In genomic region chr17:42602829-42603784, GRCm38 (mm10) we compare ENCODE assay signal across 8 mouse cellular contexts. TPM values are rescaled to one million over a fixed set of nuclear protein-coding genes. Genes with fewer than 3 reads are reported as not detected.
DNase-seq lines count a peak whose midpoint lies in the region; ATAC-seq and TF ChIP-seq lines count a peak whose summit lies in the region.

No protein-coding gene starts in this region.

- H3K4me2 ChIP-seq in embryonic facial prominence, embryonic 13.5 days: no peak overlapping the region
- H3K4me2 ChIP-seq in kidney, embryonic 16.5 days (replicated peaks; ENCODE audit: low read depth, low read length): 0 out of 2 replicates have a peak overlapping the region, but pooled peaks have one; percentile 16
- H3K4me2 ChIP-seq in limb, embryonic 14.5 days (replicated peaks; ENCODE audit: low read depth, low read length, severe bottlenecking): no peak overlapping the region
- no peak overlapping the region for H3K4me2 ChIP-seq in neural tube, embryonic 11.5 days (ENCODE audit: low read depth)

- H3K9ac ChIP-seq in embryonic facial prominence, embryonic 13.5 days: no peak overlapping the region
- H3K9ac ChIP-seq in kidney, embryonic 16.5 days (replicated peaks; ENCODE audit: low read length): no peak overlapping the region
- no peak overlapping the region for H3K9ac ChIP-seq in limb, embryonic 14.5 days (ENCODE audit: low read depth, low read length, severe bottlenecking)
- H3K9ac ChIP-seq in neural tube, embryonic 11.5 days (ENCODE audit: low read length): no peak overlapping the region

- TF ChIP-seq POLR2A in limb, embryonic 14.5 days (IDR thresholded peaks at IDR 0.05; ENCODE audit: borderline replicate concordance, extremely low read depth, insufficient read depth, insufficient read length): no peak

- peak; percentile 62 for DNase-seq in 416B (ENCODE audit: low read depth)
- DNase-seq in adrenal gland, postnatal 36 days: peak; percentile 67
- DNase-seq in heart, embryonic 10.5 days (ENCODE audit: low spot score): peak; percentile 77
- DNase-seq in limb, embryonic 14.5 days (ENCODE audit: low spot score): peak; percentile 87
- peak; percentile 84 for DNase-seq in neural tube, embryonic 11.5 days (ENCODE audit: low spot score)
- peak; percentile 16 for DNase-seq in thymus, postnatal 0 days (ENCODE audit: low spot score)

- H3K36me3 ChIP-seq in embryonic facial prominence, embryonic 13.5 days: no peaks in the 10 kb centered on the region
- no peaks in the 10 kb centered on the region for H3K36me3 ChIP-seq in heart, embryonic 10.5 days
- H3K36me3 ChIP-seq in kidney, embryonic 16.5 days (ENCODE audit: insufficient read depth, low read length): no peaks in the 10 kb centered on the region
- H3K36me3 ChIP-seq in limb, embryonic 14.5 days (ENCODE audit: control insufficient read depth, insufficient read depth, low read length): no peaks in the 10 kb centered on the region
- H3K36me3 ChIP-seq in neural tube, embryonic 11.5 days (ENCODE audit: control insufficient read depth, insufficient read depth, low read length): no peaks in the 10 kb centered on the region

- no peaks in the 10 kb centered on the region for H3K27me3 ChIP-seq in embryonic facial prominence, embryonic 13.5 days
- H3K27me3 ChIP-seq in heart, embryonic 10.5 days (ENCODE audit: insufficient read depth, poor library complexity, severe bottlenecking): no peaks in the 10 kb centered on the region
- no peaks in the 10 kb centered on the region for H3K27me3 ChIP-seq in kidney, embryonic 16.5 days (ENCODE audit: insufficient read depth, low read length)
- H3K27me3 ChIP-seq in limb, embryonic 14.5 days (ENCODE audit: control insufficient read depth, insufficient read depth, low read length): no peaks in the 10 kb centered on the region
- no peaks in the 10 kb centered on the region for H3K27me3 ChIP-seq in neural tube, embryonic 11.5 days (ENCODE audit: control insufficient read depth, insufficient read depth, low read length)

- H3K27ac ChIP-seq in embryonic facial prominence, embryonic 13.5 days: no peak overlapping the region
- H3K27ac ChIP-seq in heart, embryonic 10.5 days: no peak overlapping the region
- H3K27ac ChIP-seq in kidney, embryonic 16.5 days (ENCODE audit: low read length): no peak overlapping the region
- no peak overlapping the region for H3K27ac ChIP-seq in limb, embryonic 14.5 days (replicated peaks; ENCODE audit: low read depth, low read length)
- H3K27ac ChIP-seq in neural tube, embryonic 11.5 days (ENCODE audit: low read depth, low read length): no peak overlapping the region

- H3K4me3 ChIP-seq in embryonic facial prominence, embryonic 13.5 days: no peak overlapping the region
- H3K4me3 ChIP-seq in heart, embryonic 10.5 days: no peak overlapping the region
- no peak overlapping the region for H3K4me3 ChIP-seq in kidney, embryonic 16.5 days (ENCODE audit: low read length)
- H3K4me3 ChIP-seq in limb, embryonic 14.5 days (replicated peaks; ENCODE audit: low read length): no peak overlapping the region
- no peak overlapping the region for H3K4me3 ChIP-seq in neural tube, embryonic 11.5 days (ENCODE audit: low read depth, low read length)

- ATAC-seq in embryonic facial prominence, embryonic 13.5 days (ENCODE audit: insufficient number of reproducible peaks, insufficient read depth, low FRiP score, low TSS enrichment, low read depth): 0 out of 2 replicates have a peak, but pooled peaks have one; percentile 43
- peak; percentile 89 for ATAC-seq in kidney, embryonic 16.5 days (ENCODE audit: low FRiP score, low TSS enrichment)
- ATAC-seq in limb, embryonic 14.5 days (ENCODE audit: low FRiP score, low read depth): peak; percentile 86
- ATAC-seq in neural tube, embryonic 11.5 days (ENCODE audit: insufficient read depth, low FRiP score, low TSS enrichment): peak; percentile 83

- 22% methylated on average over 15 of the region's 15 CpGs for WGBS in embryonic facial prominence, embryonic 13.5 days
- 27% methylated on average over 15 of the region's 15 CpGs for WGBS in heart, embryonic 10.5 days
- WGBS in kidney, embryonic 16.5 days: 25% methylated on average over 15 of the region's 15 CpGs
- 27% methylated on average over 15 of the region's 15 CpGs for WGBS in limb, embryonic 14.5 days
- WGBS in neural tube, embryonic 11.5 days: 31% methylated on average over 15 of the region's 15 CpGs

- H3K4me1 ChIP-seq in embryonic facial prominence, embryonic 13.5 days: no peaks in the 10 kb centered on the region
- H3K4me1 ChIP-seq in heart, embryonic 10.5 days: no peaks in the 10 kb centered on the region
- no peaks in the 10 kb centered on the region for H3K4me1 ChIP-seq in kidney, embryonic 16.5 days (ENCODE audit: insufficient read depth, low read length)
- no peaks in the 10 kb centered on the region for H3K4me1 ChIP-seq in limb, embryonic 14.5 days (ENCODE audit: control insufficient read depth, insufficient read depth, low read length)
- H3K4me1 ChIP-seq in neural tube, embryonic 11.5 days (ENCODE audit: control insufficient read depth, insufficient read depth, low read length): no peaks in the 10 kb centered on the region

- H3K9me3 ChIP-seq in embryonic facial prominence, embryonic 13.5 days: no peaks in the 10 kb centered on the region
- H3K9me3 ChIP-seq in heart, embryonic 10.5 days: no peaks in the 10 kb centered on the region
- H3K9me3 ChIP-seq in kidney, embryonic 16.5 days (ENCODE audit: low read length): no peaks in the 10 kb centered on the region
- H3K9me3 ChIP-seq in limb, embryonic 14.5 days (ENCODE audit: control insufficient read depth, low read length): no peaks in the 10 kb centered on the region
- H3K9me3 ChIP-seq in neural tube, embryonic 11.5 days (ENCODE audit: control insufficient read depth, low read length): no peaks in the 10 kb centered on the region

RNA-seq across cellular contexts. Expression of gene Opn5, which starts 8.1 kb away (rescaled TPM):
- not detected for total RNA-seq in adrenal gland, postnatal 36 days (2021)
- not detected in 2 replicates for polyA plus RNA-seq in embryonic facial prominence, embryonic 13.5 days (2015; fragmentation: Nextera tagmentation; extraction: Ambion mirVana)
- not detected in 2 replicates for polyA plus RNA-seq in heart, embryonic 10.5 days (2016; fragmentation: Nextera tagmentation; extraction: Ambion mirVana)
- 0.12 and 0.37 TPM in 2 replicates for polyA plus RNA-seq in kidney, embryonic 16.5 days (2015; fragmentation: Nextera tagmentation; extraction: Ambion mirVana)
- polyA plus RNA-seq in limb, embryonic 14.5 days (2012; rRNA removed): 0.09 TPM in 2 replicates
- polyA plus RNA-seq in limb, embryonic 14.5 days (2014; fragmentation: Nextera tagmentation; extraction: Ambion mirVana): 0.10 TPM in 1 of 2 replicates, not detected in the other
- not detected in 2 replicates for polyA plus RNA-seq in neural tube, embryonic 11.5 days (2014; fragmentation: Nextera tagmentation; extraction: Ambion mirVana)
- not detected in 2 replicates for polyA plus RNA-seq in thymus, postnatal 0 days (2015; fragmentation: Nextera tagmentation; extraction: Ambion mirVana)

Comparison
In these comparisons a context has a peak if more than half of its experiments do, and no peak if none do; other contexts are left out.
1. DNase-seq: peak in every context shown above with its lines; median percentile 87 in limb, embryonic 14.5 days; 84 in neural tube, embryonic 11.5 days; 77 in heart, embryonic 10.5 days; 67 in adrenal gland, postnatal 36 days; 62 in 416B; 16 in thymus, postnatal 0 days.